Mouse (Mus musculus) urinary bladder, postnatal 14 days (tissue): ENCODE data around the gene Tfe3.

ENCODE experiments used
- DNase-seq: peaks from one replicate; pipeline ENCODE4 v3.0.0; 2021; ENCODE audit warnings: low spot score

Gene Tfe3

GRCm38 (mm10) chrX:7815016-7815415, 52.7 kb downstream of the Tfe3 start:
- peak; percentile 46 for DNase-seq

GRCm38 (mm10) chrX:7821865-7822779, 59.8 kb downstream of the Tfe3 start, which contains the start of gene Kcnd1:
TSS of gene Kcnd1 (plus strand) at chrX:7822289.
- DNase-seq: peak; percentile 17
